Mouse (Mus musculus): ENCODE data around the gene Mif. TPM values are rescaled to one million over a fixed set of nuclear protein-coding genes. Genes with fewer than 3 reads are reported as not detected.
A peak's percentile ranks its signal among the peaks of the same experiment; 100 is the strongest.
"Not testable (repeated sequence)": the region's sequence is repeated elsewhere in the genome, so short reads cannot be mapped to it uniquely, and the experiment has no call there.

The Mif gene
- total RNA-seq (2021) = 100 to 1,000 TPM; 294 to 301 TPM
- long read RNA-seq, experiment 1, transcript Mif-202 (2 exons, 600 nt) = minor isoform, 8 of 247 reads
- long read RNA-seq, experiment 1, transcript Mif-201 (3 exons, 544 nt) = major isoform, 238 of 247 reads
- long read RNA-seq, experiment 1, partial matches to known transcripts = 1 of 247 reads
- long read RNA-seq, experiment 1, other reads (novel, unspliced or antisense) = 0 of 247 reads
- long read RNA-seq, experiment 2, transcript Mif-201 (3 exons, 544 nt) = major isoform, 198 of 205 reads
- long read RNA-seq, experiment 2, partial matches to known transcripts = 5 of 205 reads
- long read RNA-seq, experiment 2, other reads (novel, unspliced or antisense) = 0 of 205 reads

- DNase-seq (ENCODE audit: low spot score in 2 of 2) = peak; percentile 49 to 71
Measured at GRCm38 (mm10) chr10:75859786-75860470, at the start of gene Mif. Gene Mif (minus strand): TSS chr10:75860240.

- DNase-seq (ENCODE audit: low spot score in 2 of 2) = no peak
Measured at GRCm38 (mm10) chr10:75906882-75907281, 46.8 kb upstream of the Mif start.

- DNase-seq (ENCODE audit: low spot score in 2 of 2) = no peak
Measured at GRCm38 (mm10) chr10:75904391-75904790, 44.4 kb upstream of the Mif start.

DNA sequence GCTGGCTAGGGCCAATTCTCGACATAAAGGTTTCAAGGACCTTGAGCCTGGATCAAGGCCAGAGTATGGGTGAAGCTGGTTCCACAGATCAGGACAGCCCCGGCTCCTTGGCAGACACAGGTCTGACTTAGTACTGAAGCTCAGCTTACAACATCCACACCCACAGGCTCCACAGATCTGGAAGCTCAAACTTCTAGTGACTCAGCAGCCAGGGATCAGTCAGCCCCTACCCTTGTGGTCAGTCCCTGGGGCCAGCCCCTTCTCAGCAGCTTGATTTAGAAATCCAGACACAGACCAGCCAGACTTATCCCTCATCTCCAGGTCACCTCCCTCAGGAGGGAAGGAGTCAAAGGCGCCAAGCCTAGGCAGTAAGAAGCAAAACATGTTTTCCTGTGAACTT is 38.8 kb upstream of the Mif start:
- DNase-seq (ENCODE audit: low spot score in 2 of 2) = no peak

DNA sequence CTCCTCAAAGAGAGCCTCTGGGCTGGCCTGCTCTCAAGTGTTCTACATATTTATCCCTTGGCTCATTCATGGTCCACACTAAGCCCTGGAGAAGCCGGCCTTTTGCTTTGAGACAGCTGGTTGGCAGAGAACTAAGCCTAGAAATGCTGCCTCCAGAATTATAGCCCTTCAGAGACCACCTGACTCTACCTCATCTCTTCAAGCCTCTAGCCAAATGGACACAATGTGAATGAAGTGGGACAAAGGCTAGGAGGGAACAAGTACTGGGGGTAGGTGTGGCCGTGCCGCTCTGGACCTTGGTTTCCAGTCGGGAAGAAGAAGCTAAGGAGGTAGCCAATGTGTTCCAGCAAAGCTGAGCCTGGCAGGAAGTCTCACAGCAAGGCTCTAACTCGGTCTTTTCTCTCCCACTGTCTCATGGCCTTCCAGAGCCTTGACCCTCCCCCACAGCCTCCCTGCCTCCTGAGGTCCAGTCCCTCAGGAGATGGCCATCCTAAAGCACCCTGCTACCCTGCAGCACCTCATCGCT is 38.1 kb upstream of the Mif start:
- no peak for DNase-seq (ENCODE audit: low spot score in 2 of 2)

DNA sequence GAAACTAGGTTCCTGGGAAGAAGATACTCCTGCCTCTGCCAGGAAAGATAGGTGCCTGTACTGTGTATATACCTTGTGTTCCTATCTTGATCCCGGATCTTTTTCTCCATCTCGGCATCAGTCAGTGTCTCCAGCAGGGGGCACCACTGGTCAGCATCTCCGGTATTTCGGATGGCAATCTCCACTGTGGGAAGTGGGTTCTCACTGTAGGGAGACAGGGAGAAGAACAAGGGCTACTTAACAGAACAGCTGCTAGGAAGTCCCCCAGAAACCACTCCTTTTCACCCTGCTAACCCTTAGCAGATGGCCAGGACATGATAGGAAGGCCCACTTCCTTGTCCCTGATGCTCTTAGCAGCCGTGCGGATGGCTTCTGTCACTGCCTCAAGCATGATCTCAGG is 37.3 kb upstream of the Mif start:
- peak in 1 of 2 experiments; percentile 45 for DNase-seq (ENCODE audit: low spot score in 2 of 2)

DNA sequence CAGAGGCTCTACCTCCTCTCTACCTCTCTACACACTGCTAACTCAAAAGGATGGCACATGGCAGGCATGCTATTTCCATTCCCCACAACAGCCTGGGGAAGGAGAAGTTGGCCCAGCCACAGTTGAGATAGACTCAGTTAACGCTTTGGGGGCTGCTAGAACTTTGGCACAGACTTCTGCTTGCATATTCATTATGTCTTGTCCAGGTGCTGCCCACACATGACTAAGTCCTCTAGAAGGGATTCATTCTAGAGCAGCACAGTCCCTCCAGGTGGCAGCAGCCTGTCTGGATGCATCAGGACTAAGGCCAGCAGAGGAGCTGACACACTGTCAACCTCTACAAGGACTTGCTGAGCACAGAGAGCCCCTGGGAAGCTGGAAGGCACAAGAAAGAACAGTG is 36.2 kb upstream of the Mif start:
- no peak for DNase-seq (ENCODE audit: low spot score in 2 of 2)

- no peak for DNase-seq (ENCODE audit: low spot score in 2 of 2)
Measured at GRCm38 (mm10) chr10:75895730-75896129, 35.7 kb upstream of the Mif start.

- no peak for DNase-seq (ENCODE audit: low spot score in 2 of 2)
Measured at GRCm38 (mm10) chr10:75894601-75895000, 34.6 kb upstream of the Mif start.

- DNase-seq (ENCODE audit: low spot score in 2 of 2) = peak; percentile 81 to 88
Measured at GRCm38 (mm10) chr10:75893089-75893750, 33.2 kb upstream of the Mif start, which contains the start of gene Derl3. Gene Derl3 (plus strand): TSS chr10:75893413.

DNA sequence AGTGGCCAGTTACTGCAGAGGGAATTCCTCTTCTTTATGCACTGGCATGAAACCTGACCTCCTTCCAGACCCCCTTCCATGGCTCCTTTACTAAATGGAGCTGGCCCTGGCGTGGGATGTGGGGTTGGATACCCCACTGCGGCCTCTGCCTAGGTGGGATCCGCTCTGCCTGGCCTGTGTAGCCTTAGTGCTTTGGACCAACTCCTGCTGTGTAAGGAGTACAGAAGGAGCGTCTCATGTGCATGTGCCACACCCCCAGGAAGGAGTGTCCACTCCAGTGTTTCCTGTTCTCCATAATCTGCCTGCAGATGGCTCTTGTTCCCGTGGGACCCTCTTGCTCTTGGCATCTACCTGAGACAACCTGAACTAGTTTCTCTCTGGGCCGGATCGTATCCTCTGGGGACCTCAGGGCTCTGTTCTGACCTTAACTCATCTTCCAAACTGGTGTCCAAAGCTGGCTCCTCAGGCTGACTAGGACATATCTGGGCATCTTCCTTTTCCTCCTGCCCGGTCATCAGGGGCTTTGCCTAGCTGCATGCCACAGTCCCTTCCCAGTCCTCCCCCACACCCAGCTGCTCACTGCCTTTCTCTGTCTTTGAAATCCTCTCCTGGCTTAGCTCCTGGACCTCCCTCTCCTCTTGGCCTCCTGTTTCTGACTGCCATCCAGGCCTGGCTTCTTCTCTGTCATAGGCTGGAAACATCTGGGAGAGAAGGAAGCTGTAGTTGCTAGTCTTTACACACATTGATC is 29.5 kb upstream of the Mif start:
- DNase-seq (ENCODE audit: low spot score in 2 of 2) = no peak

DNA sequence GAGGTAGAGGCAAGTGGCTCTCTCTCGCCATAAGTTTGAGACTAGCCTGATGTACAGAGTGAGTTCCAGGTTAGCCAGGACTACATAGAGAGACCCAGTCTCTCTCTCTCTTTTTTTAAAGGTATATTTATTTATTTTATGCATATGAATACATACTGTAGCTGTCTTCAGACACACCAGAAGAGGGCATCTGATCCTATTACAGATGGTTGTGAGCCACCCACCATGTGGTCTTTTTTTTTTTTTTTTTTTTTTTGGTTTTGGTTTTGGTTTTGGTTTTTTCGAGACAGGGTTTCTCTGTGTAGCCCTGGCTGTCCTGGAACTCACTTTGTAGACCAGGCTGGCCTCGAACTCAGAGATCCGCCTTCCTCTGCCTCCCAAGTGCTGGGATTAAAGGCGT is 27.5 kb upstream of the Mif start:
- DNase-seq (ENCODE audit: low spot score in 2 of 2) = not testable (repeated sequence)

DNA sequence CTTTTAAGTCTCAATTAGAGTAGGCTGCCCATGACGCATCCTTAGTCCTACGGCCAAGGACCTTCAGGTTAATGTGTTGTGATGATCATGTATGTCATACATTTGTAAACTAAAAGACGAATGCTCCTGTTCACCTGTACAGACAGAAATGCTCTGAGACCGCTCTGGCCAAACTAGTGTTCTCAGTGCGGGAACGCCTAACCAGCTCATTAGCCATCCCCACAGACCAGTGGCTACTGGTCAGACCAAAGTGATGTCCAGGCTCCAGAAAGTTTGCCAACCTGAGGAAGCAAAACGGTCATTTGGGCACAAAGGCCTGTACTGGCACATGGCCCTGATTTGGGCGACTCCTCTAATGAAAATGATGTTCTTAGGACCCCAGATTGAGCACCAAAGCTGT is 24.7 kb upstream of the Mif start:
- DNase-seq (ENCODE audit: low spot score in 2 of 2) = no peak

- peak in 1 of 2 experiments; percentile 57 for DNase-seq (ENCODE audit: low spot score in 2 of 2)
Measured at GRCm38 (mm10) chr10:75883232-75883552, 23.2 kb upstream of the Mif start.

DNA sequence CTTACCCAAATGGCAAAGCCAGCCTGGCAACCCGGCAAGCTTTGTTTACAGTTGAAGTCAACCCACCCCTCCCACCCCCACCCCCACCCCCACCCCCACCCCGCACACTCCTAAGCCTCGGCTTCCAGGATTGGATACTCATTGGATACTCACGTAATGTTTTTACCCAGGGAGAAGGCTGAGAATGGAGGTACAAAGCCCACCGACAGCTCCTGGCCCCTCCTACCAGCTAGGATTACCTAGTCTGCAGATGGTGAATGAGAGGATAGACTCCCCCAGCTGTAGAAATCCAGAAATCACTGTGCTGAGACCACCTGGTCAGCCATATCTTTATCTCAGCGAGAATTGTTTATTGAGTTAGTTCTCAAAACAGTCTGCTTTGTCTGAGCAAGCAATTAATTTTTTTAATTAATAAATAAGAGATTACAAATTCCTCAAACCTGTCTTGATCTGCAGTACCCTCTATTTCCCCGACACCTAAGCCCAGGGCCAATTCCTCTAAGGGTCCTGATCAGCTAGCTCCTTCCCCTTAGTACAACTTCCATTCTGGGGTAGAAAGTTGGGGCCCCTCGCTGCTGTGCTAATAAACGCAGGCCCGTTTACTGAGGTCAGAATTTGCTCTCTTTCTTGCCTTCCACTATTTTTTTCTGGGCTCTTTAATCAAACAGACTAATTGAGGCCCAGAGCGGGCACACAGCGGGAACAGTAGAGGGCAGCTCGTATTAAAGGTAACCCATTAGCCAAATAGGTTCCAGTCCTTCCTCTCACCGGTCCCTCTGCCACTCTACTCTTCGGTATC is 22.6 kb upstream of the Mif start:
- no peak for DNase-seq (ENCODE audit: low spot score in 2 of 2)

DNA sequence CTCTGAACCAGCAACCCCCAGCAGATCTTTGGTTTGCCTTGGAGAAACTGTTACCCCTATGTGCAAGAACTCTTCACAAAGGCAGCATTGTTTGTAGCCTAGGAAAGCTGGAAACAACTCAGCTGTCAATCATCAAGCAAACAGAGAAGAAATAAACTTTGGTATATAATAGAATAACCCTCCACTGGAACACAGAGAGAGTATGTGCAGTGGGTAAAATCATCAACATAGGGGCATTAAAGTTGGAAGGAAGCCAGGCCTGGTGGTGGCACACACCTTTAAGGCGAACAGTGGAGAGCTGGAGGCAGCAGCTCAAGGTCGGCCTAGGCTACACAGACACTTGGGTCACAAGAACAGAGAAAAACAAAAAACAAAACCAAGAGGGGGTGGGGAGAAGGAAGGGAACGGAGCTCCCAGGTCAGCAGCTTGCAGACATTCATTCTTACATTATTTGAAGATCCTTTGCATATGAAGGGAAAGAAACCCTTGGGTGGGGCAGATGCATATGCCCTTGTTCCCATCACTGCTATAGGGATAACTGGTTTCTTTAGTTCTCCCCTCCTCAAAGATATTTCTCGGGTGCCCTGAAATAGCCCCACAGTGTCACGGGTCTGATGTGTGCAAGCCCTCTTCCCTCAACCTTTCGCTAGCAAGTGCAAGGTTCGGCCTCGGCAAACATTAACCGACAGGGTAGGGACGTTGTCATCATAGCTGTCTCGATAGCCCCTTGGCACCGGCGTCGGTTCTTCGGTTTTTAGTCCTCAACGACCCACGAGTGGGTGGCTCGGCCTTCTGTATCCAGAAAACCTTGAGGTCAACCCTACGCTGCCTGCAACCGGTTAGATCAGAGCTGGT is 21.8 kb upstream of the Mif start:
- DNase-seq (ENCODE audit: low spot score in 2 of 2) = no peak

DNA sequence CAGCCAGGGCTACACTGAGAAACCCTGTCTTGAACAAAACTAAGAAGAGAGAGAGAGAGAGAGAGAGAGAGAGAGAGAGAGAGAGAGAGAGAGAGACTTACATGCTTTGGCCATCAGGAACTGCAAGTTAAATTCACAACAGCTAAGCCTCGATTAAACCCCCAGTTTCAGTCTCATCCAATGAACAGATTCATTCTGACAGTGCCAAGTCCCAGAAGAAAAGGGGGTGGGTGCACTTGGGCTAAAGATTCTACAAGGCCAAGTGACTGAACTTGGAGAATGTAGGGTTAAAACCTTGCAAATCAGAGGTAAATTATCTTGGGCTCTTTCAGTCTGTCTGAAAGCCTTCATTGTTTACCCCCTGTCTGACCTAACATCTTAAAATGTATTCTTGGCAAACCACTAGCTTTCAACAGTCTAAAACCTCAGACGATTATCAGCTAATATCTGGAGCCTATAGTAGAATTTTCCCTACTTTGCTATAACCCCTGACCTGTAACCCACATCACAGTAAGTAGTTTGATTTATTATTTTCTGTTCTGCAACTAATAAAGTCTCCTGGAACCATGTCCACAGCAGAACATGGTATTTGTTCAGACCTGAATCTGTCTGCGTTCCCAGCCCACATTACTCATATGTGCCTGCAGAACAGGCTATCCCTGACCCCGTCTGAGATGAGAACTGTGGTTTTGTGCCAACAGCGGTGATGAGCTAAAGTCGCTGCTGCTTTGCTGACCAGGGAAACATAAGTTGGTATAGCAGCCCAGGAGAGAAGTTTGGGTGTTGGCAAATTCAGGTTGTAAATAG is 20.9 kb upstream of the Mif start:
- no peak for DNase-seq (ENCODE audit: low spot score in 2 of 2)

DNA sequence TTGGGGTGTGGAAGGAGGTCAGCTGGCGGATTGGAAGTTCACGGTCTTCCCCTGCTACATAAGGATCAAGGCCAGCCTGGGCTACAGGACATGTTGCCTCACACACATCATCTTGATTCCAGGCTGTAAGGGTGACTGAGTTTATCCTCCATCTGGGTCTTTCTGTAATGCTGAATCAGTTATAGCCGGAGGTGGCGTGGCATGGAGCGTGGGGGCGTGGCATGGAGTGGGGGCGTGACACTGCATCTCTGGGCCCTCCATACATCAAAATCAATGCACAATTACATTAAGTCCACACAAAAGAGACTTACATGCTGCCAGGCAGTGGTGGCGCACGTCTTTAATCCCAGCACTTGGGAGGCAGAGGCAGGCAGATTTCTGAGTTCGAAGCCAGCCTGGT is 20.3 kb upstream of the Mif start:
- DNase-seq (ENCODE audit: low spot score in 2 of 2) = no peak

DNA sequence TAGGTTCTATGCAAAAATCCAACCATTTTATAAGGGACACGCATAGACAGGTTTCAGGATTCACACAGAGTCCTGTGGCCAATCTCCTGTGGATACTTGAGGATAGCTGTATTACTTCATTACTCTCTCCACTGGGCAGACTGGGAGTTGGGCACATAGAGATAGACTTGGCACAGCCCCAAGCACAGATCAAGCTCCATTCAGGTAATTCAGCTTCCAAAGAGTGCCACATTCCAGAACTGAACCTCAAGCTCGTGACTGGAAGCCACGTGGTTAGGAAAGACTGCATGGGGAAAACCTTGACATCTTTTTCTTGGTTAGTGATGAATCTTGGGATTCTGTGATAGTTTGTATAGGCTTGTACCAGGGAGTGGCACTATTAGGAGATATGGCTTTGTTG is 18.8 kb upstream of the Mif start:
- no peak for DNase-seq (ENCODE audit: low spot score in 2 of 2)
